Mouse (Mus musculus) granulocyte monocyte progenitor cell, adult 5-6 weeks (primary cell): ENCODE data around the gene S100a8. TPM values are rescaled to one million over a fixed set of nuclear protein-coding genes. Genes with fewer than 3 reads are reported as not detected.

Source experiments
- ATAC-seq: replicated peaks from 2 replicates; pipeline ENCODE4 v1.8.0; 2016; ENCODE audit warnings: mild to moderate bottlenecking, moderate TSS enrichment, inconsistent platforms; ENCODE audit not compliant: poor library complexity, severe bottlenecking
- total RNA-seq, 2 experiments: library from RNA; stranded (forward) in 1 of 2; stranded (reverse) in 1 of 2; fragments of 200-712, 200-1000 nt in 1 of 2; fragments of >200 nt in 1 of 2; fragmentation: Nextera tagmentation in 1 of 2; gene quantifications; 2 replicates each; pipeline ENCODE4 v1.2.3; 2014 to 2017

The S100a8 gene
- 347 and 679 TPM in 2 replicates for total RNA-seq (2014; fragmentation: Nextera tagmentation)
- total RNA-seq (2017): 895 and 1,441 TPM in 2 replicates

DNA sequence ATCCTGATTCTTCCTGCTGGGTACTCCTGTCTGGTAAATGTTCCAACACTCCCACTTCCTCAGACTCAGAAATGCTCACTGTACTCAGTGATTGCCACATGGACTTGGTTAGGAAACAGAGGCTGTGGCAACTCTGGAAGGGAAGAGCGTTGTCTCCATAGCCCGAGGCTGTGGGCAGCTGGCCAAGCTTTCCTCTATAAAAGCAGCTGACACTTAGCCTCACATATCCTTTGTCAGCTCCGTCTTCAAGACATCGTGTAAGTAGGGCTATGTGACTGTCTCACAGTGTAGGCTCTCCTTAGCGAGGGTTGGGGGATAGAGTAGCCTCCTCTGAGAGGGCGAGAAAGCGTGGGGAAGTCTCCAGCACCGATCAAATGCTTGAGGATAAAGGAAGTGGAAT is at the start of gene S100a8:
TSS of gene S100a8 (plus strand) at position 133 of the 400 bp plus-strand sequence.
- peak; percentile 88 for ATAC-seq

DNA sequence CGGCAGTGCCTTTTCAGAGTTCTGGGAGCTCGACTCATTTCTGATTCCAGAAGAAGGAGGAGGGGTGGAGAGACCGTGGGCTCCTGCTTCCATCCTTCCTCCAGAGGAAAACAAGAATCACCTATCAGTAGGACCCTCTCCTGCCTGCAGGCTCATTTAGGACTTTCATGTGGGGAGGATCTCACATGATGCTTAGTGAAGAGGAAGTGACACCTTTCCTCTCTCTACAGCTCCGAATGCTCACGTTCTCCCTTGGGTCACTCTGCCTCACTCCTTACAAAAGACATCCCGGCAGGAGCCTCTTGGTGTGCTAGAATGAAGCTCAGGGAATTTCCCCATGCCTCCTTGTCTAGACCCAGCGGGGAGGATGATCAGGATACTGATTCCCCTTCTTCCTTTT is 47.2 kb upstream of the S100a8 start:
- peak; percentile 78 for ATAC-seq

DNA sequence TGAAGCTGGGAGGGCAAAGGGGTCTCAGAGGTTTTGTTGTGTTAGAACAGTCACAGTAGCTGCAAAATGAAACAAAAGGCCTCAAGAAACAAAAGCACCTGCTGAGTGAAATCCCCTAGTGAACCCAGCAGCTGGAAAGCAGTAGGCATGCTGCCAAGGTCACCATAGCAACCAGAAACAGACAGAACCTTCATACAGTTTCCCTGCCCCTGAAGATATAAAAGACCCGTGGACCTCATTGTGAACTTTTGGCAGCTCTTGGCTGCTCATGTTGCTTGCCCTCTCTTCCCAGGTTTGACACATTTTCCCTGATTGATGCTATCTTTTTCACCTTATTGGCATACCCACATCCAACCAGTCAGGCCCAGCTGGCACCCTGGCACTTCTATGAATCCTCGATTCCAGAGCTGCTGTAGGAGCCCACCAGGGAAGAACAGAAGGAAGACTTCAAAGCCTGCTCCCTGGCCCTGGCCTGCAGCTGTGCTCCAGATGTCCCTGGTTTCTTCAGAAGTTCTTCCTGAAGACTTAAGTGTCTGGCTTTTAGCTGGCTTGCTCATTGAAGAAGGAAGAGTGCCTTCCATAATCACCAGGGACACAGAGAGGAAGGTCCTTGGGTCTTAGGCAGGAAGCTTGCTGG is 45.2 kb upstream of the S100a8 start:
- no peak for ATAC-seq

GRCm38 (mm10) chr3:90625496-90625895 is 43.3 kb upstream of the S100a8 start:
- no peak for ATAC-seq

- no peak for ATAC-seq
Measured at GRCm38 (mm10) chr3:90626266-90627021, 42.3 kb upstream of the S100a8 start.

- ATAC-seq: peak; percentile 57
Measured at GRCm38 (mm10) chr3:90627366-90627765, 41.4 kb upstream of the S100a8 start.

GRCm38 (mm10) chr3:90627807-90628206 is 41.0 kb upstream of the S100a8 start:
- ATAC-seq: peak; percentile 26; the same call in 1 of the 2 replicates

DNA sequence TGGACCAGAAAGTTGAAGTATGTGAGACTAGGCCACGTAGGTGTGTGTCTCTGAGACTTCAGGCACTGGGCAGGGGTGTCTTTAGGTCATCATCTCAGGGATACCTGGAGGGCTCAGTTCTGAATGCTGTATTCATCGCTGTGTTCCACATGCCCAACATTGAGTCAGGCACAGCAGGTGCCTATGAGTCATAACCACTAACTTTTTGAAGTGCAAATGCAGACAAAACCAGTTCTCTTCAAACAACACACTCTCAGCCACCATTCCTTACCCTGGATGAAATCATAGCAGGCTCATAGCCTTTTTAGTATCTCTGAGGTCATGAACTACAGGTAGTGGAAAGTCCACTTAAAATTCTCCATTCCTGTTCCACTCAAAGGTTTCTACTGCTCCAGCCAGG is 39.5 kb upstream of the S100a8 start:
- no peak for ATAC-seq

DNA sequence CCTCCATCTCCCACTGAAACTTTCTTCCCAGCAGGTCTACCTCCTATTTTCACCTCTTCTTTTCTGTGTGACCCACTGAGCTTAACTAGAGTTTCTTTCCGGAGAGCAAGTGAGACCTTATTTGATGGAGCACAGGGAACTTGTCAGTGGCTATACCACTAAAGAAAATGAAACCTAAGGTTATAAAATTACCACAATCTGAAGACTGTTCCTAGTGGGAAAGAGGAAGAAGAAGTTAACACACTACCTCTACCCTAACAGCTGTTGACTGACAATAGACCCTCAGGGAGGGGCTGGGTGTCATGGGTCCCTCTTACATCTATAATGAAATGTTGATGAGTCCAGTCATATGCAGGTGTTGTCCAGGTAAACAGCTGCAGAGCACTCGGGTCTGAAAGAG is 36.8 kb upstream of the S100a8 start:
- ATAC-seq: peak; percentile 75

DNA sequence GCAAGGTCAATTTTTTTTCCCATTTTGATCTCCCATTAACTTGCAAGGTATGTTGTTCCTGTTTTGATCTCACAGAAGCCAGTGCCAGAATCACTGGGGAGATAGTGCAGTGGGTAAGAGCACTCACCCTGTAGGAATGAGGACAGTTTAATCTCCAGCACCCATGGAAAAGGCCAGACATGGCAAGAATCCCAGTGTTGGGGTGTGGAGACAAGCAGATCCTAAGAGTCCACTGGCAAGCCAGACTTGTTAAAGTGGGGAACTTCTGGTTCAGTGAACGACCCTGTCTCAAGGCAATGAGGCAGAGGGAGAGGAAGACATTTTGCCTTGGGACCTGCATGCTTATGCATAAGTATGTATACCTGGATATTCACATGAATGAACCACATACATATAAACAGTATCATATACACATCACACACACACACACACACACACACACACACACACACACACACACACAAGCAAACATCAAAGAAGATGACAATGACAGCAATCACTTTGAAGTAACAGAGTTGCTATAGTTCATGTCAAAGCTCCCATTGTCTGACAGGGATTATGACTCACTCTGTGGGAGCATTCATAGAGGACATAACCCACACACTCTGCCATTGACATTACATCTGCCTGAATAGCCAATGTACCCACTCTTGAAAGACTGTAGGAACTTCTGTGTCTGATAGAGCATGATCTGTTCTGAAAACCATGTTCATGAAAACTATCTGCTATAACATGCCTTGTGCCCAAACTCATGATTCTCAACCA is 30.1 kb upstream of the S100a8 start:
- no peak for ATAC-seq

- peak; percentile 87 for ATAC-seq
Measured at GRCm38 (mm10) chr3:90639511-90640154, 29.1 kb upstream of the S100a8 start.

- ATAC-seq: no peak
Measured at GRCm38 (mm10) chr3:90640981-90641380, 27.8 kb upstream of the S100a8 start.

DNA sequence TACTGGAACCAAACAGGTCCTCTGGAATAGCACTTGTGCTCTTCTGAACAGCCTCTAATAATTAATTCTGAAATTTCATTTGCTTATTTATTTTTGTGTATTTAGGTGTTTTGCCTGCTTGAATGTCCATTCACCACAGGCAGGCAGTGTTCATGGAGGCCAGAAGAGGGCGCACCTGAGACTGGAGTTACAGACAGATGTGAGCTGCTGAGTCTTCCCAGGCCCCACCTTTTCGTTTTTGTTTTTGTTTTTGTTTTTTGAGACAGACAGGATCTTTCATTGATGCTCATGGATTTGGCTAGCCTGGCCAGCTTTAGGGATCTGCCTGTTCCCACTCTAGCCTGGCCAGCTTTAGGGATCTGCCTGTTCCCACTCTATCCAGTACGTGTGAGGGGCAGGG is 24.6 kb upstream of the S100a8 start:
- ATAC-seq: peak; percentile 65

DNA sequence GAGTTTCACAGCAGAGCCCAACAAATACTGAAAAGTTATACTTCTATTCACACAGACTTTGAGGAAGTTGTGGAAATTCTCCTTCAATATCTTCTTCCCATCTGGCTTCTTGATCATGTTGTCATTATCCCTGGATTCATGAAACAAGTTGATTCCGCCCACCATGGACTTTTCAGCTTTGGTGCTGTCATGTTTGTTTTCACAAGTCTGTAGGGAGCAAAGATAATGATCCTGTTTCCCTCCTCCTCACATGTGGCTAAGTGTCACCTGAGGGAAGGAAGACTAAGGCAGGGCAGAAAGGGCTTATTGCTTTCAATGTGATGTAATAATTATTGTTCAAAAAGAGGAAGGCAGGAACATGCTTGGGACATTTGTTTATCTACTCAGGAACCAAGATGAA is 21.5 kb upstream of the S100a8 start:
- peak; percentile 35; the same call in 1 of the 2 replicates for ATAC-seq

DNA sequence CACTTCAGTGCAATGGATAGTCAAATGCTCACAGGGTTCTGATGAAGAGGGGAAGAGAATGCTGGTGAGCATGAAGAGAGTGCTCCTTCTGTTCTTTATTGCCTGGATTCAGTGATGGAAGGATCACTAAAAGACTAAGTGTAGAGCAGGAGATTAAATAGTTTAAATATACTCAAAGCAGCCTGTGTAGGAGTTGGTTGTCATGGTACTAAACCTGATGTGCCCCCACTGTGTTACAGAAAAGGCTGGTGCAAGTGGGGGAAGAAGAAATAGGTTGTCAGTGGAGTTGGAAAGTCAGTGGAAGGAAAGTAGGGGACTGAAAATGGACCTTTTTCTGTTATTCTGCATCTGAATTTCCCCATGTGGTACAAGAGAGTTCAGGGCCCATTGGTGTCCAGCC is 19.8 kb upstream of the S100a8 start:
- no peak for ATAC-seq

GRCm38 (mm10) chr3:90649832-90650231 is 18.9 kb upstream of the S100a8 start:
- no peak for ATAC-seq

DNA sequence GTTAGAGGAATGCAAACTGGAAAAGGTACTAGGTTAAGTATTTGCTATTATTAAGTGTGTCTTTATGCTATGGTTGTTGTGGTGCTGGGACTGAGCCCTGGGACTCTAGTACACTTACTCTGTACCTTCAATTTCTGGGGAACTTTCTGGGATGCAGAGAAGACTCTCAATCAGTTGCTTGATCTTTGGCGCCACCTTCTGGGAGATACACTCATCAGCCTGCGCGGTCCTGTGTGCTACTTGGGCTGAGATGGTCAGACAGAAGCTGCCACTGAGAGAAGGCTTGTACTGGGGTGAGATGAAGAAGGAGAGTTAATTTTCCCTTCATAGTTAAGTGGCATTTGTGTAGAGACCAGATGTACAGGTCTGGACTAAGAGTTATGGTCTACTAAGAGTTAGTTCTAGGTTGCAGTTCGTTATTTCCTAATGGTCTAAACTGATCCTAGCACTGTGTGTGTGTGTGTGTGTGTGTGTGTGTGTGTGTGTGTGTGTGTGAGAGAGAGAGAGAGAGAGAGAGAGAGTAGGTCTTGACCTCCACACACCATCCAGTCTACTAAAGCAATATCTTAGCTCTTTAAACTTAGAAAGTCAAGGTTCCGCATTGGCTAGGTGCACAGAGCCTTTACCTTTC is 15.8 kb upstream of the S100a8 start:
- peak; percentile 70 for ATAC-seq

DNA sequence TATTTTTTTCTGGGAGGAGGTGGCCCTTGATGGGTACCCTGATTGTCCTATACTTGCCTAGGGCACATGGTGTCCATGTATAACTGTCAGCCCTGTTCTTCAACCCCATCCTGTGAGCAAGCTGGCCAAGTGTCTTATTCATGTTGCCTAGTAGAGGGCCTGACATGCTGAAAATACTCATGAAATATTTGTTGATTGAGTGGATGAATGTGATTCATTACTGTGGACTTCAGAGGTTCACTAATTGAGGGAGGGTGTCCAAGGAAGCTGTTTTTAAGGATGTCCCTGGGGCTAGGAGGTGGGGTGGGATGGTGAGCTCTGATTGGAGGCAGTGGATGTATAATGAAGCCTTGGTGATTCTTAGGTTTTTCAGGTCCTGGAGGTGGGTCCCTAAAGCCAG is 15.1 kb upstream of the S100a8 start, which contains the start of gene S100a7a:
TSS of gene S100a7a (plus strand) at position 301 of the 400 bp plus-strand sequence.
- no peak for ATAC-seq

- peak; percentile 47 for ATAC-seq
Measured at GRCm38 (mm10) chr3:90657405-90657804, 11.4 kb upstream of the S100a8 start.
